Mouse (Mus musculus) ovary, postnatal 10 days (tissue): ENCODE results near the gene Tmem109.

Source experiments
- DNase-seq: peaks from one replicate; pipeline ENCODE4 v3.0.0; 2022; ENCODE audit warnings: low spot score

The Tmem109 gene

DNA sequence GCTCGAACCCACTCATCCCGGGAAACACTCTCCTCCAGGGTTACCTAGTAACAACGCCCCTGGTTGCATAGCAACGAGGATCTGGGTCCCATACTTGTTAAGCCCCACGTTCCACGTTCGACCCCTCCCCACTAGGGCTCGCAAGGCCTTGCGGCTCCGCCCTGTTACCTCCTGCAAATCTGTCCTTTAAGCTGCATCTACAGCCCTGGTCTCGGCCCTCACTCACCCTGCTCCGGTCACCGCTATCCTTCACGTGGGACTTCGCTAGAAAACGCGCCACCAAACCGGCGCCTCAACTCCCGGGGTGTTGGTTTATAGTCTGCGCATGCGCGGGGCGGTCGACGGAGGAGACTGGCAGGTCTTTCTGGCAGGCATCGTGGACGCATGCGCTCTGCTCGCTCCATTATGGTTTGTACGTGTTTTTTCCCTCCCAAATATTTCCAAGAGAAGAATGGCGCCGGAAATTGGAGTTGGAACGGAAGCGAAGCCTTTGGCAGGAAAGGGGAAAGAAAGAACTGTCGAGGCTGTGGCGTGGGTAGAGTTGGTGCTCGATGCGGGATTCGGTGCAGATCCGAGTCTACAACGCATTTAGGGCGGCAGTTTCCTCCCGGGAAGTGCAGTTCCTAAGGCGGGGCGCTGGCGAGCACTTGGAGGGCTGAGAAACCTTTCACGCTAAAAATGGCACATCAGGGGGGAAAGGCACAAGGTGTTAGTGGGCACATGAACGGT, at the start of gene Tmem109:
Gene Tmem109, minus strand, starts transcription at position 576 of the 729 bp plus-strand sequence.
- peak; percentile 83 for DNase-seq

DNA sequence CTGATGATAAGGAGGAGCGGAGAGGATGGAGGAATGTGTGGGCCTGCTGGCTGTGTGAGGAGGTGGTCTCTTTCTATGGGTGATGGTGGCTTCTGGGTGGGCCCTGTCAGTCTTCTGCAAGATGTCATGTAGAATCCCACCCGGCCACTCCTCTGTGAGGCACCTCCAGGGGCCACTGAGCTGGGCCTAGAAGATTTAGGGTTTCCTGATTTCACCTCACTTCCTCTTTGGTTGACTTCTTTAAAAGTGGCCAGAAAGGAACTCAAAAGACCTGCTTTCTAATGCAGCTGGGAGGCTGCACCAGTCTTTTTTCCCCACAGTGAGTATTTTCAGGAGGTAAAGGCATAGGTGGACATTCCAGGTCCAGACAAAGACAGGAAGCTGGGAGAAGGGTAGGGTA, 48.8 kb upstream of the Tmem109 start:
- no peak for DNase-seq

DNA sequence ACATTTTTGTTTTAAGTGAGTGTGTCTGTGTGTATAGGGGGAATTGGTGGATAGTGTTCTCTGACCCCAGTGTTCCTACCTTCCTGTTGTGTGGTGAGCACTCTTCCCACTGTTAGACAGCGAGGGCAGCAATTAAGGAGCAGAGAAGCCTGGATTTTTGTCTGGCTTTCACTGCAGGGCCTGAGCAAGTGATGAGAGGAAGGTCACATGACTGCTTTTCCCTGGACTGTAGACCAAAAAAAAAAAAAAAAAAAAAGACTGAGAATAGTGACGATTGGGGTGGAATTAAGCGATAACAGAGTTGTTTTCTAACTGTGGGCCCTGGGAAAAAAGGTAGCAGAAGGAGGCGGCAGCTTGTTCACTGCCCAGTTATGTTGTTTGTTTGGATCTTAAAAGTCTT, 44.9 kb upstream of the Tmem109 start:
- no peak for DNase-seq

DNA sequence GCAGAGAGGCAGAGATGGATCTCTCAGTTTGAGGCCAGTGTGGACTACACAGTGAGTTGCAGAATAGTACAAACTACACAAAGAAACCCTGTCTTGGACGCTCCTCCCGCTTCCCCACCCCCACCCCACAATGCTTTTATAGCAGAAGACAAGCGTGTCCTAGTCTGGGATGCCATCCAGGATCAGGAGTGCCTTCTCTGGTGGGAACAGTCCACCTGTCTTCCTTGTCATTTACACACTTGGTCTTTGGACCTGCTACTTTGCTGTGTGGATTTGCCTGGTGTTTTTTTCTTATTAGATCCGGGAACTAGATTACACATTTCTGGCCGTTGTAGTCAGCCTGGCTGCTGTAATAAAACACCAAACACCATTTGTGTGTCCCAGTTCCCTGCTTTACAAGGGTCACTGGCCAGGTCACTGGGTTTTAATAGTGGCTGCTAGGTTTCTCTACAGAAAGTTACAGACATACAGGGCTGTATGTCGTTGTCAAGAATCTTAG, 44.4 kb upstream of the Tmem109 start:
- no peak for DNase-seq

DNA sequence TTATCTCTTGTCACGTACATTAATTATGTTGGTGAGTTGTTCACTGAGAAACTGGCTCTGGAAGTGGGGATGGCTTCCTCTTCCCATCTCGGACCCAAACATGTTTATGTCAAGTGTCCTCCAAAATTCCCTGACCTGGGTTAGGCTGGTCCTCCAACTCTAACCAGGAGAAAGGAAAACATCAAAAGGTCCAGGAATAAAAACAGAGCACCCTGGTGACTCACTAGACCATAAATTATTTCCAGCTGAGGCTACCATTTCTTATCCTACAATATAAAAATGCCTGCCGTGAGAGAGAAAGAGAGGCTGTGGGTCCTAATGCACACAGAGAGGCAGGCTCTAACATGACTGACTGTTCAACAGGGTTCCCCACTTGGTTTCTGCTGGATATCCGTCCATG, 42.4 kb upstream of the Tmem109 start:
- DNase-seq: no peak

DNA sequence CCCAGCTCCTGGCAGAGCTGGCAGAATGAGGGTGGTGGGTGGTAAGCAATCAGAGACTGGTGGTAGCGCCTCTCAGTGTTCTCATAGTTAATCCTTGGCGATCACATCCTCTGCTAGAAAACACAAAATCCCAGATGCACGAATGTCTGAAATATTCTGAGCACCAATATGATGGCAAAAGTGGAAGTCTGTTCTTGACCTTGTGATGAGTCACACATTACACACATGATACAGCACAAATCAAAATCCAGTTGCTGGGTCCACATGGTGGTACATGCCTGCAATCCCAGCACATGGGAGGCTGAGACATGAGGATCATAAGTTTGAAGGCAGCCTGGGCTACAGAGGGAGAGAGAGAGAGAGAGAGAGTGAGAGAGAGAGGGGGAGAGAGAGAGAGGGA, 39.3 kb upstream of the Tmem109 start:
- DNase-seq: no peak

DNA sequence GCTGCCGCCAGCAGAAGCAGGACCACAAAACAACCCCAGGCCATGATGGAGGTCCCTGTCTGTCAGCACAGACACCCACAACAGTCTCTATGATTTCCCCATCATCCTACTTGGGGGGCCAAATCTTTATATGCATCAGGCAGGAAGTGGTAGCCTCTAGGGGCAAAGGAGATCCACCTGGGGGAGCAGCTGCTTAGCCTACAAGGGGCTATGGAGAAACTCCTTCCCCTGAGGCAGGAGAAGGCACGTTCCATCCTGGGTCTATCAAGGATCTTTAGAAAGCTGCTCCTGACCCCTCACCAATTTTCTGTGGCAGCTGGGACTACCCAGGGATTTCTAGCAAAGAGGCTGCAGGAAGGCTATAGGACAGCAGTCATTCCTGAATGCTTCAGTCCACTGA, 38.7 kb upstream of the Tmem109 start, which contains the start of gene Zp1:
Gene Zp1, minus strand, starts transcription at position 101 of the 400 bp plus-strand sequence.
- DNase-seq: no peak

DNA sequence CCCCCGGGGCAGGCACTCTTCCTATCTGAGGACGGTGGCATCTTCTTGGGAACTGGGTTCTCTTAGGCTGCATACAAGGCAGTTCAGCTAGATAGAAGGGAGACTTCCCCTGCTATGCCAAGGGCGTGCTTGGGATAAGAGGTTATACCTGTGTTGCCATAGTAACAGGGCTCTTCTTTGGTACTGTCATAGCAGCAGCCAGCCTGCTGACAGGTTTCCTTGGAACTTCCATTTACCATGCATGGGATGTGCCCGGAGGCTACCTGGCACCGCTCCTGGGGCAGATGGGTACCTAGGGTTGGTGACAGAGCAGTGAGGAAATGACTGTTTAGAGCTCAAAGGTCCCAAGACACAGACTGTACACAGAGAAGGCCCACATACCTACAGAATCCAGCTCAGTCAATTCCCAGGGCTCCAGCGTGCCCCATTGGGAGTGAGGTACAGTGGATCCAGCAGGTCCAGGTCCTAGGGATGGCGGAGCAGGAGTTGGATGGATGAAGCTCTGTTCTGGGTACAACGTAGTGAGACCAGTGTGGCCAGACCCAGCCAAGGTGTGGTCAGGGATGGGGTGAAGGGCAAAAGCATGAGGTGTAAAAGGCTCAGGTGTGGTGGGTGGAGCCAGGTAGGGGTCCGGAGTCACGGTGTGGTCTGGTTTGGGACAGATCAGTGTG, 36.7 kb upstream of the Tmem109 start:
- DNase-seq: no peak

DNA sequence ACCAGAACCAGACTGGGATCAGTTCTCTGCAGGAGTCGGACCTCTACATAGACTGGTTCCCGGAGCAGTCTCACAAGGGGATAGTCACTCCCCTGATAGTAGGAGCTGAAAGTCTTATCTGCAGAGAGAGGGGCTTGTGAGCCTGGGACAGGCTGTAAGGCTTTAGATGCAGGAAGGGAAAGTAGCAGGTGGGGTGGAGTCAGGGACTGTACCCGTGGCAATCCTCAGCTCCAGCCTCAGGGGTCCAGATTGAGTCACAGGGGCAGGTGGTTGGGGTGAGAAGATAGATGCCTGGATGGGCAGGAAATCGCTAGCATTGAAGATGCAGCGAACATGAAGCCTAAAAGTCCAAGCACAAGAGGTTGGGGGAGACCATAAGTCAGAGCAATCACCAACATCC, 34.7 kb upstream of the Tmem109 start:
- no peak for DNase-seq

DNA sequence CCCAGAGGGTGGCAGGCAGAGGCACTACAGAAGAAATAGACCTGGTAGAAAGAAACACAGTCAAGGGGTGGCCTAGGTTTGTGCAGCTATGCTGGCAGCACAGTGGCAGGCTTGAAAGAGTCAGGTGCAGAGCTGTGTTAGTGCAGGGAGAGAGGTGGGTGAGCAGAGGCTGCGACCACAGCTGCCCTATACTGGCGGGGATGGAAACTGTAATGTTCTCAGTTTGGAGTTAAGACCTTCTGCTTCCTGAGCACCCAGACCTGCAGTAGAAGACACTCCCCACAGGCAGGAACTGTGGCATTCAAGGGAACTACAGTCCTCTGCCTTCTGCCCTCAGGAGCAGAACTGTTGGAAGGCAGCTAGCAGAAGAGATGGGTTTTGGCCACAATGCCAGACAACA, 33.1 kb upstream of the Tmem109 start:
- DNase-seq: no peak

DNA sequence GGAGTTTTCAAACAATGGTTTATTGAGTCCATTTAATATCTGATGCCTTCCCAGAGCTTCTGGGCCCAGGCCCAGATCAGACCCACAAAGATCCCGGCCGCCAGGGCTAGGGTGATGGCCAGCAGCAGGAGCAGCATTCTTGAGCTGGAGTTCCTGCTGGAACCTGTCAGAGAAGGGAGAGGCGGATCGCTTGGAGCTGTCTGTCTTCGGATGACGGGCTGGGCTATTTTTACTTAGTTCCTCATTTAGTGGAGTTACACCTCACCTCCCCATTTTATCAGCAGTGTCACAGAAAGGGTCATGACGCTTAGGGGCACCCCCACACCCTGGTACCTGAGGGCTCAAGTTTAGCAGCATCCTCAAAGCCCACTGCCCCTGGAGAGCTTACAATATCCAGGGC, 32.5 kb upstream of the Tmem109 start:
- no peak for DNase-seq

DNA sequence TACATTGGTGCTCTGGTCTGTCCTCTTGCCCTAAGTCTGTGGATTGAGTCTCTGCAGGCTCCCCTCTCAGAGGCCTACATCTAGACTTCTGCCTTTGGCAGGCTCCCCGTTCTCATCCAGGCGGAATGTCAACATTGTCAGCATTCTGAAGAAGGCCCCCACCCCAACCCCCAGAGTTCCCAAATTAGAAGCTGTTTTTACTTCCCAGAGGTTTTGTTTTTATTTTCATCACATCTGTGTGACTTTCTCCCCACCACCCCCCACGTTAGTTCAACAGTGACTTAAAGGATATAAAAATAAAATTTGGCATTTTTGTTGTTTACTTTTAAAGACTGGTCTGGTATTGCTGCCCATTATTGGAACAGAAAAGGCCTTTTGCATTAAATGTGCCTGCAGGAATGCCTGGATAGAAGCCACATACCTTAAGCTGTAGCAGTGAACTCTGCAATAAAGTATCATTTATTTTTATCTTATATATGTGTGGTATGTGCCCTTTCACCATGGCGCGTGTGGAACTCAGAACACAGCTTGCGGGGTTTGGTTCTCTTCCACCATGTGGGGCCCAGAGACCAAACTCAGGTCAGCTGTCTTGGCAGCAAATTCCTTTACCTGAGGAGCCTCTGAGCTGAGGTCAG, 27.4 kb upstream of the Tmem109 start:
- no peak for DNase-seq

DNA sequence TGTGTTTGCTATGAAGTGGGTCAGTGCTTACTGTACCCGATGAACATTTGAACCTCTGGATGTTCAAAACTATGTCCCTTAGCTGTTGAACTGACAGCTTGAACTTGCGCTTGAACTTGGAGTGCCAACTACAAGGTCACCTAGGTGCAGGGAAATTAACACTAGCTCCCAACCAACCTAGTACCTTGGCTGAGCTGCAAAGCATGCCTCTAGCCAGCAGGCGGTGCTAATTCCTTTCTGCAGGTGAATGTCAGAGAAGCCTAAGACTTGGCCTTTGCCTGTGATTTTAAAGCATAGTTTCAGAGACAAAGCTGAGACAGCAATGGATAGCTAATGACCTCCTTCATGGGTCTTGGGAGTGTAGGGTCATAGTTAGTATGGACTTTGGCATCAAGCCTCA, 26.1 kb upstream of the Tmem109 start:
- DNase-seq: no peak

DNA sequence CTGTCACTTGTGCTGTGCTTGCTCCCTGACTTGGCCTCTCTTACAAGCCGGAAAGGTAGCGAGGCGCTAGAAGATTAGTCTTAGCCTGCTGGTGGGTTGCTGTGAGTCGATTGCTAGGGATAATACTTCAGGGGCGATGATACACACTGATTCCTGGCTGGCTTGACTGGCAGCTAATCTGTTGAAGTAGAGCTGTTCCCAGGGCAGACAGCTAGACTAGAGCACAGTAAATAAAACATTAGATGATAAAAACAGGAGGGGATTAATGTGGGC, 23.9 kb upstream of the Tmem109 start:
- DNase-seq: no peak

DNA sequence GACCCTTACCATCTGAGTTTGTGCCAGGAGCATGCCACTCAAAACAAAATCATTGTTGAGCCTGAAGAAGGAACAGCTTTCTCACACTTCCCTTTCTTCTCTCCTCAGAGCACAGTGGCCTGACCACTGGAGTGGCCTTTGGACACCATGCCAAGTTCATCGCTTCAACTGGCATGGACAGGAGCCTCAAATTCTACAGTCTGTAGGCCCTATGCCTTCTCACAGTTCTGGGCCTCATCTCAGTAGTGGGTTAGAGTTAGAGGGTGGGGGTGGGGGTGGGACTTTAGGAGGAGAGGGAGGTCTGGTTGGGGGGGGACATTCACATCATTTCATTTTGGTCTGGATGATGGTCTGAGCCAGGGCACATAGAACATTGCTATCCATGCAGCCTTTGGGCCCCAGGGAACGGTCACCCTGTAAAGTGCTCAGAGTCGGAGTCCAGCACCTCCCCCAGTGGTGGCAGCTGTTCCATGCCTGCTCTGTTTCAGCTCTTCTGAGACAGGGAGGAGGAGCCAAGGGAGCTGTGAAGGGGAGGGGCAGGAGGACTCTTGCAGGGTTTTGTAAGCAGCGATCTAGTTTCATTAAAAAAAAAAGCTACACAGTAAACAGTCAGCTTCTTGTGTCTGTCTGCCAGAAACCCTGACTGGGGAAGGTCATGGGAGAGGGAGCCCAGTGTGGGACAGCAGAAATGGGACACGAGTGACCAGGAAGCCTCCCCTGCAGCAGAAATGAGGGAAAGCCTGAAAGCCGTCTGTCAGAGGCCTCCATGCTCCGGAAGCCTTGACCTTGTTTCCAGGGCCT, 23.3 kb upstream of the Tmem109 start:
- DNase-seq: peak; percentile 26

DNA sequence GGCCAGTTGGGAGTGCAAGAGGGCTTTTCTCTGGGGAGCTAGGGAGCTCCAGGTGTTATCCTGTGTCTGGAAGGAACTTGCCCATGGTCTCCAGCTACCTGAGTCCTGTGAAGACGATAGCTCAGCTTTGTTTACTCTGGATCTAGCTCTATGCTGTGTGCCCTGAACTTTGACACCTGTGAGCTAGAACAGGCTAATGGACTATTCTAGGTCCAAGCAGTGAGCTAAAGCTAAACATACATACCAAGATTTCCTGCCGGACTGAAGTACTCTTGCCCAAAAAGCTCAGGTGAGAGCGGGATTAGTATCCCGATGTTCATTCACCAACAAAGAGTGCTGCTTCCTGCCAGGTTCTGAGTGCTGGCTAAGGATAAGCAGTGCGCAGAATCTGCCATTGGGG, 22.7 kb upstream of the Tmem109 start:
- no peak for DNase-seq

DNA sequence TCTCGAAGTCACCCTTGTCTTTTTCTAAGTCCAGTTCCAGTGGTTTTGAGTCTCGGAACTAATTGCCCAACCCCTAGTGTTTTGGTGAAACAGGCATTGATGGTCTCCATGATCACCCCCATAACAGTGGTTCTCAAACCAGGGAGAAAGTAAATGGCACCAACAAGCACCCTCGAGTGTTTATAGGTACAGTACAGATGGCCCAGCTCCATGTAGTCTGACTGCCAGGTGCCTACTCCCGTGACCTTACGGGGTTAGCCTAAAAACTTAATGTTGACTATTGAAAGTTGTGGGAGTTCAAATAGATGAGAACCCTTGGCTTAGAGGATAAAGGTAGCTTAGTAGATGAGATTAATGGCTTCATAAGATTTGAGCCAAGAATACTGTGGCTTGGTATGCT, 19.2 kb upstream of the Tmem109 start:
- DNase-seq: no peak

DNA sequence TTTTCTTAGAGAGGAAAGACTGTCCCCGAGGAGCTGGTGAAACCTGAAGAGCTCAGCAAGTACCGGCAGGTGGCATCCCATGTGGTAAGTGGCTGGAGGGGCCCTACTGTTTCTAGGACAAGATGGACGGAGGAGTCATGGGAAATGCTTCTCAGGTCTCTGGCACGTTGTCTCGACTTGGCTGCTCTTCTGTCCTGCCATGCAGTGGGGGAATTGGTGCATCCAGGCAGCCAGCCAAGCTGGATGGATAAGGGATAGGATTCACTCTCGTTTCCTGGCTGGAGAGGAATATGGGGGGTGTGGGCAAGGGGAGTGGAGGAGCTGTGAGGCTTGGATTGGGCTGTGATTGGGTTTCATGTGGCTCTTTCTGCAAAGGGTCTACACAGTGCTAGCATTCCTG, 18.5 kb upstream of the Tmem109 start:
- no peak for DNase-seq

DNA sequence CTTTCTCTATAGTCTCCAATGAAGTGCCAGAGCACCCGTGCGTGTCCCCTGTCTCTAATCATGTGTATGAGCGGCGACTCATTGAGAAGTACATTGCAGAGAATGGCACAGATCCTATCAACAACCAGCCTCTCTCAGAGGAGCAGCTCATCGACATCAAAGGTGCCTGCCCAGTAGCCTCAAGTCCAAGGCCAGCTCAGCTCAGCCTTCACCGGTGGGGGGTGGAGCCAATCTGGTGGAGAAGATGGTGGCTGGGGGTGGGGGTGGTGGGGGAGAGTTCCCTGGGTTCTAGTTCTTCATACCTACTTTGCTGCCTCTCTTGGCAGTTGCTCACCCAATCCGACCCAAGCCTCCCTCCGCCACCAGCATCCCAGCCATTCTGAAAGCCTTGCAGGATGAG, 15.7 kb upstream of the Tmem109 start:
- no peak for DNase-seq

DNA sequence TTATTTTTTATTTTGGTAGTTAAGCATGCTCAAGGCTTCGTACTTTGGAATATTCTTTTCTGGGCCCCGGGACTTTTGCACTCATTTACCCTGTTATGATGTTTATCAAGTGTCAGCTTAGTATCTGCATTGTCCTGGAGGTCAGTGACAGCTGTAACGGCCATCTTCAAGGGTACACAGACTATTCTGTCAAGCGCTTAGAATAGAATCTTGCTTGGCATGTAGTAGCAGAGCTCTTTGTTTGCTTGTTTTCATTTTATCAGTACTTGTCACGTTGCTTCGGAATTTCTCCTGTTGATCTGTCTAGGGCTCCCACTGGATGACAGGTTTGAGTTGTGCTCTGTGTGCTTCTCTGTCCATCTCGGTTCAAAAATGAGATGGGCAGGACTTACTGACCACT, 15.0 kb upstream of the Tmem109 start:
- no peak for DNase-seq

DNA sequence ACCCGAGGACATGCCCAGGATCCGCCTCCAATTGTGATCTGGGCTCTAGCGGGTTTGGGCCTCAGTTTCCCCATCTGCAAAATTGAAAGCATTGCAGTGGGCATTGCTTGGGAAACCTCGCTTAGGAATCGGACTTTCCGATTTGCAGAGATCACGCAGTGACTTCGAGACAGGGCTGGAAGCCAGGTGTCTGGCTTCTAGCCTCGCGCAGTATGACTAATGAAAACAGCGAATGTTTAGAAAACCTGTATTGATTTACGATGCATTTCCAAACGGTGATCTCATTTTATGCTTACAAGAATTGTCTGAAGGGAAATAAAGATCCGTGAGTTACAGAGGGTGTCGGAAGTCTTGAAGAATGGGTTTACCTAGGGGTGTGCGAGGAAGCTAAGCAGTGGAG, 13.9 kb upstream of the Tmem109 start:
- no peak for DNase-seq

DNA sequence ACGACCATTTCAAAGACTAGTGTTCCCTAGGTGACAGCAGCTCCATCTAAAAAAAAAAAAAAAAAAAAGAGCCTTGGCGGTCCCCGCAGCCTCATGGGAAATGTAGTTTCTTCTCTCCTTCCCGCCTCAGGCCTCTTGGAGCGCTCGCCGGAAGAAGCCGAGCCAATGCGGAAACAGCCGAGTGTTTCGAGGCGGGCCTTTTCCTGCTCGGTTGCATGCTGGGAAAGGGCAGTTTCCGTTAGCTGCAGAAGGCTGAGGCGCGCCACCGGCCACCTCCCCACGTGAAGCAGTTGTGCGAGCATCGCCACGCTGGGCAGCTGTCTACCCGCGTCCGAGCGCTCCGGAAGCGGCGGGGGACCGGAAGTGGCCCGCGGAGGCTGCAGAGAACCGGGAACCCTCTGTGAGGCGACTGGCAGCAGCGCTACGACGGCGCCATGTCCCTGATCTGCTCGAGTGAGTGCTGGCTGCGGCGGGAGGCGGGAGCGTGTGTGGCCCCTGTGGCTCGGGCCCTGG, 13.3 kb upstream of the Tmem109 start, which contains the start of gene Prpf19:
Gene Prpf19, plus strand, starts transcription at position 216 of the 513 bp plus-strand sequence.
- peak; percentile 88 for DNase-seq
